Comparison of ENCODE assay signal across 17 mouse cellular contexts in genomic region chr6:137386344-137386743, GRCm38 (mm10).
DNase-seq lines count a peak whose midpoint lies in the region; TF ChIP-seq lines count a peak whose summit lies in the region.
"Had no signal": no experiment of that assay in that cellular context is flagged by ENCODE, and none has a peak within 500 bp of the region (broad histone marks: within the 10 kb centered on the region; RNA-seq: fewer than 3 reads in every experiment).

No protein-coding gene starts in this region.

- WGBS in lung, adult 2 months, result 75% methylated on average over 4 of the region's 4 CpGs

- no peaks in the 10 kb centered on the region for H3K4me1 ChIP-seq in lung, adult 2 months (ENCODE audit: control insufficient read depth, insufficient read depth, low read length)
- H3K4me1 ChIP-seq: embryonic facial prominence, embryonic 13.5 days; limb, embryonic 15.5 days; stomach, embryonic 15.5 days had no signal

- H3K27me3 ChIP-seq in splenic B cell, adult 2 months (ENCODE audit: control insufficient read depth, insufficient read depth, low read length, poor library complexity, severe bottlenecking), result no peaks in the 10 kb centered on the region
- H3K27me3 ChIP-seq: embryonic facial prominence, embryonic 13.5 days; kidney, embryonic 15.5 days; limb, embryonic 15.5 days; midbrain, embryonic 15.5 days; stomach, embryonic 15.5 days had no signal

- intact Hi-C loops in gastrocnemius, adult 2 months (cut with DNase I), result no loop called here

- TF ChIP-seq CTCF in gastrocnemius, adult 2 months (IDR thresholded peaks at IDR 0.05), result no peak
- TF ChIP-seq CTCF in lung, adult 2 months (IDR thresholded peaks at IDR 0.05; ENCODE audit: insufficient read depth, low read length), result no peak

- no peaks in the 10 kb centered on the region for H3K36me3 ChIP-seq in splenic B cell, adult 2 months (ENCODE audit: control insufficient read depth, insufficient read depth, low read length, poor library complexity, severe bottlenecking)
- H3K36me3 ChIP-seq: embryonic facial prominence, embryonic 13.5 days; kidney, embryonic 15.5 days; limb, embryonic 15.5 days; stomach, embryonic 15.5 days had no signal

- no peak overlapping the region for H3K4me3 ChIP-seq in gastrocnemius, adult 2 months
- no peak overlapping the region for H3K4me3 ChIP-seq in lung, adult 2 months (replicated peaks; ENCODE audit: extremely low read depth, low read depth, low read length)
- H3K4me3 ChIP-seq: embryonic facial prominence, embryonic 13.5 days; hindbrain, embryonic 10.5 days; kidney, embryonic 15.5 days; limb, embryonic 15.5 days; midbrain, embryonic 15.5 days; stomach, embryonic 15.5 days had no signal

- TF ChIP-seq POLR2A in lung, adult 2 months (IDR thresholded peaks at IDR 0.05; ENCODE audit: borderline replicate concordance, extremely low read depth, low read depth, low read length), result no peak

- no peak overlapping the region for H3K27ac ChIP-seq in gastrocnemius, adult 2 months
- H3K27ac ChIP-seq: embryonic facial prominence, embryonic 13.5 days; hindbrain, embryonic 10.5 days; kidney, embryonic 15.5 days; limb, embryonic 15.5 days; midbrain, embryonic 15.5 days; stomach, embryonic 15.5 days had no signal

- peak; percentile 31 for DNase-seq in gastrocnemius, adult 2 months
- DNase-seq in gastrocnemius, adult 8-10 months (ENCODE audit: low spot score in 2 of 2), result no peak
- peak; percentile 44 to 49 for DNase-seq in lung, adult 18-20 months
- no peak for DNase-seq in lung, adult 2 months
- DNase-seq in lung, postnatal 14 days, result peak; percentile 8
- peak; percentile 46 for DNase-seq in splenic B cell, adult 2 months (ENCODE audit: low read depth, low spot score)
- DNase-seq in cerebellum, adult 8-10 months, result no peak
- DNase-seq in kidney, adult 11 months, result no peak
- DNase-seq: cerebellum, adult 18-20 months; right cerebral cortex, postnatal 4 days; thymus, postnatal 14 days had no signal

Comparison
In these comparisons a context has a peak if more than half of its experiments do, and no peak if none do; other contexts are left out.
1. DNase-seq: peak in gastrocnemius, adult 2 months (single experiment), lung, adult 18-20 months (2 of 2), lung, postnatal 14 days (single experiment) and splenic B cell, adult 2 months (single experiment); none in gastrocnemius, adult 8-10 months (0 of 2), lung, adult 2 months (single experiment), cerebellum, adult 8-10 months (single experiment) and kidney, adult 11 months (single experiment).